Mouse (Mus musculus): Measurements from ENCODE around the gene Gm45213. TPM values are rescaled to one million over a fixed set of nuclear protein-coding genes. Genes with fewer than 3 reads are reported as not detected.

Gm45213 gene
- total and polyA plus RNA-seq, 2 experiments, result not detected

DNA sequence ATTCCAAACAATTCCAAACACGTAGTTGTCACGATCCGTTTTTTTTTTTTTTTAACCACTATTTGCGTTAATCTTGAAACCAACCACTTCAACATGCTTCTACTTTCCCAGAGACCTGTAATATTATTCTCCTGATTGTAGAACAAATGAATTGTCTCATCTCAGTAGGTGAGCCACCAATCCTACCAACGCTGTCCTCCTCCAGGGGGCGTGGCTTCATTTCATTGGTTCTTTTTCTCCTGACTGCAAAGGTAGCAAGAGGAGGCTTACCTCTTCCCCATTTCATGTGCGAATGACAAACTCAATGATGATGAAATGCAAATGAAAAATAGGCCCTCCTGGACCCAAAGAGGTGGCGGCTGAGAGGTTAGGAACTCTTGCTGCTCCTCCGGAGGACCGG lies 38.3 kb upstream of the Gm45213 start:
- Histone ChIP-seq H3K27me3 (ENCODE audit: control insufficient read depth, insufficient read depth, low read length) (no peaks in the 10 kb centered on the region), H3K4me1 (ENCODE audit: control insufficient read depth, insufficient read depth, low read length) (peaks cover 15% of the 10 kb centered on the region), H3K36me3 (ENCODE audit: control insufficient read depth, insufficient read depth, low read length) (no peaks in the 10 kb centered on the region; the same call in 1 of the 2 replicates), H3K4me3 (ENCODE audit: insufficient read depth, low read depth, low read length) (no peak overlapping the region), H3K79me2 (ENCODE audit: control insufficient read depth, insufficient read depth, low read length) (no peaks in the 10 kb centered on the region), H3K27ac (replicated peaks; ENCODE audit: insufficient read depth, low read depth, low read length) (0 out of 2 replicates have a peak overlapping the region, but pooled peaks have one; percentile 48), H3K9ac (ENCODE audit: low read depth, low read length) (no peak overlapping the region)
- 48% methylated on average over 10 of the region's 10 CpGs for WGBS
- TF ChIP-seq CTCF (IDR thresholded peaks at IDR 0.05; ENCODE audit: low read depth, low read length), result no peak
- TF ChIP-seq POLR2A (IDR thresholded peaks at IDR 0.05; ENCODE audit: extremely low read depth, insufficient read depth, low read length), result no peak
- peak; percentile 74 for DNase-seq (ENCODE audit: extremely low read depth, low read depth, low spot score)

DNA sequence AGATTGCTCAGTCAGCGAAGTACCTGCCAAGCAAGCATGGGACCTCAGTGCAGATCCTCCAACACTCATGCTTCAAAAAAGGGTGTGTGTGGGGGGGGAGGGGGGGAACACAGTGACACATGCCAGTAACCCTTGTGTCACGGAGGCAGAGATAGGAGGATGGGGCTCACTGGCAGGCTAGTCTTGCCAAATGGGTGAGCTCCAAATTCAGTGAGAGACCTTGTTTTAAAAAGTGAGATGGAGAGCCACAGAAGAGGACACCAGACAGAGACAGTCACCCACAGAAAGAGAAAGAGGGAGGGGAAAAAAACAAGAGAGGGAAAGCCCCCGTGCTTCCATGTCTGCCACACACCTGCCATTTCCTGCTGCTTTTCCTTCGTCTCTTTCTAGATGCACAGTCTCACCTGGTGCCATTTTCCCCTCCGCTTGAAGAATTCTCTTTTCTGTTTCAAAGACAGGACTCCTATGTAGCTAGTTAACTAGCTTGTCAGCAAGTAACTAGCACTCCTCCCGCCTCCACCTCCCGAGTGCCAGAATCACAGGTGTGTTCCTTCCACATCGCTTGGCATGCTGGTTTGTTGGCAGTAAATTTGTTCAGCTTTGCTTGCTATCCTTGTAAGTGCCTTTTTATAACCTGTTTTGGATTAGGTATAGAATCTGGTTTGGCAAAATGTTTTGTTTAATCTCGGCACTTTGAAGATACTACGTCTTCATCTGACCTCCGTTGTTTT lies 35.1 kb upstream of the Gm45213 start:
- no peaks in the 10 kb centered on the region for H3K79me2 ChIP-seq (ENCODE audit: control insufficient read depth, insufficient read depth, low read length)
- peaks cover 7% of the 10 kb centered on the region for H3K4me1 ChIP-seq (ENCODE audit: control insufficient read depth, insufficient read depth, low read length)
- peaks cover 3% of the 10 kb centered on the region; the same call in 1 of the 2 replicates for H3K36me3 ChIP-seq (ENCODE audit: control insufficient read depth, insufficient read depth, low read length)
- no peak overlapping the region for H3K4me3 ChIP-seq (ENCODE audit: insufficient read depth, low read depth, low read length)
- no peak overlapping the region for H3K9ac ChIP-seq (ENCODE audit: low read depth, low read length)
- no peaks in the 10 kb centered on the region for H3K27me3 ChIP-seq (ENCODE audit: control insufficient read depth, insufficient read depth, low read length)
- no peak for TF ChIP-seq CTCF (IDR thresholded peaks at IDR 0.05; ENCODE audit: low read depth, low read length)
- no peak for TF ChIP-seq POLR2A (IDR thresholded peaks at IDR 0.05; ENCODE audit: extremely low read depth, insufficient read depth, low read length)
- 86% methylated on average over 11 of the region's 11 CpGs for WGBS
- H3K27ac ChIP-seq (replicated peaks; ENCODE audit: insufficient read depth, low read depth, low read length), result no peak overlapping the region
- no peak for DNase-seq (ENCODE audit: extremely low read depth, low read depth, low spot score)

- TF ChIP-seq CTCF (IDR thresholded peaks at IDR 0.05; ENCODE audit: low read depth, low read length) (no peak), POLR2A (IDR thresholded peaks at IDR 0.05; ENCODE audit: extremely low read depth, insufficient read depth, low read length) (no peak)
- no peaks in the 10 kb centered on the region for H3K27me3 ChIP-seq (ENCODE audit: control insufficient read depth, insufficient read depth, low read length)
- H3K79me2 ChIP-seq (ENCODE audit: control insufficient read depth, insufficient read depth, low read length), result no peaks in the 10 kb centered on the region
- no peak for DNase-seq (ENCODE audit: extremely low read depth, low read depth, low spot score)
- no peak overlapping the region for H3K4me3 ChIP-seq (ENCODE audit: insufficient read depth, low read depth, low read length)
- H3K36me3 ChIP-seq (ENCODE audit: control insufficient read depth, insufficient read depth, low read length), result peaks cover 3% of the 10 kb centered on the region; the same call in 1 of the 2 replicates
- peaks cover 2% of the 10 kb centered on the region; the same call in 1 of the 2 replicates for H3K4me1 ChIP-seq (ENCODE audit: control insufficient read depth, insufficient read depth, low read length)
- H3K9ac ChIP-seq (ENCODE audit: low read depth, low read length), result no peak overlapping the region
- H3K27ac ChIP-seq (replicated peaks; ENCODE audit: insufficient read depth, low read depth, low read length), result no peak overlapping the region
- 91% methylated on average over 16 of the region's 16 CpGs for WGBS
These were observed 34.5 kb upstream of the Gm45213 start for GRCm38 (mm10) chr7:66008892-66009273.

GRCm38 (mm10) chr7:66010518-66010917 lies 32.9 kb upstream of the Gm45213 start:
- no peak overlapping the region for H3K4me3 ChIP-seq (ENCODE audit: insufficient read depth, low read depth, low read length)
- no peak overlapping the region for H3K27ac ChIP-seq (replicated peaks; ENCODE audit: insufficient read depth, low read depth, low read length)
- H3K27me3 ChIP-seq (ENCODE audit: control insufficient read depth, insufficient read depth, low read length), result no peaks in the 10 kb centered on the region
- H3K79me2 ChIP-seq (ENCODE audit: control insufficient read depth, insufficient read depth, low read length), result no peaks in the 10 kb centered on the region
- H3K4me1 ChIP-seq (ENCODE audit: control insufficient read depth, insufficient read depth, low read length), result no peaks in the 10 kb centered on the region
- WGBS, result 78% methylated on average over 6 of the region's 6 CpGs
- H3K9ac ChIP-seq (ENCODE audit: low read depth, low read length), result no peak overlapping the region
- TF ChIP-seq POLR2A (IDR thresholded peaks at IDR 0.05; ENCODE audit: extremely low read depth, insufficient read depth, low read length), result no peak
- DNase-seq (ENCODE audit: extremely low read depth, low read depth, low spot score), result no peak
- peaks cover 3% of the 10 kb centered on the region; the same call in 1 of the 2 replicates for H3K36me3 ChIP-seq (ENCODE audit: control insufficient read depth, insufficient read depth, low read length)

DNA sequence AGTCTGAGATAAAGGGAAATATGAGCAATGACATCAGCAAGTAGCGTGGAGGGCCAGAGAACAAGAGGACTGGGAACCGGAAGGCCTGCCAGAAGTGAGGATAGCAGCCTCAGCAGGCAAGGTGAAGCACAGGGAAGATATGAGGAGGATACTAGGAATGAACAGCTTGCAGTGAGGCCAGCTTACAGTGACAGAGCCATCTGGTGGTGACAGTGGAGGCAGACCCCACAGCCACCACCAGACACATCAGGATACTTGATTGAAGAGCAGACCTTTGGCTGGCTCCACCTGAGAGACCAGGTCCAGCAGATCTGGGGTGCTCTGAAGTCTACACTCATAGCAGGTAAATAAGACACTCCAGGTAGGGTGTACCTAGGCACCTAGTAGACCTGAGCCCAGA lies 15.7 kb upstream of the Gm45213 start:
- H3K36me3 ChIP-seq (ENCODE audit: control insufficient read depth, insufficient read depth, low read length), result peaks cover 17% of the 10 kb centered on the region; the same call in 1 of the 2 replicates
- no peak for DNase-seq (ENCODE audit: extremely low read depth, low read depth, low spot score)
- WGBS, result 92% methylated on average over 2 of the region's 2 CpGs
- H3K4me1 ChIP-seq (ENCODE audit: control insufficient read depth, insufficient read depth, low read length), result no peaks in the 10 kb centered on the region
- H3K4me3 ChIP-seq (ENCODE audit: insufficient read depth, low read depth, low read length), result no peak overlapping the region
- no peaks in the 10 kb centered on the region for H3K79me2 ChIP-seq (ENCODE audit: control insufficient read depth, insufficient read depth, low read length)
- TF ChIP-seq POLR2A (IDR thresholded peaks at IDR 0.05; ENCODE audit: extremely low read depth, insufficient read depth, low read length) (no peak), CTCF (IDR thresholded peaks at IDR 0.05; ENCODE audit: low read depth, low read length) (peak; percentile 24)
- no peaks in the 10 kb centered on the region for H3K27me3 ChIP-seq (ENCODE audit: control insufficient read depth, insufficient read depth, low read length)
- no peak overlapping the region for H3K9ac ChIP-seq (ENCODE audit: low read depth, low read length)
- no peak overlapping the region for H3K27ac ChIP-seq (replicated peaks; ENCODE audit: insufficient read depth, low read depth, low read length)
